Mouse (Mus musculus) ovary, postnatal 14 days (tissue): Measurements from ENCODE around the gene Fuca1.

Source experiments
- DNase-seq: peaks from one replicate; pipeline ENCODE4 v3.0.0; 2022; ENCODE audit warnings: low spot score

The Fuca1 gene

GRCm38 (mm10) chr4:135920304-135921241 lies at the start of gene Fuca1:
Fuca1 (plus strand) TSS chr4:135920735.
- DNase-seq: peak; percentile 95

- no peak for DNase-seq
These were observed 48.5 kb upstream of the Fuca1 start for GRCm38 (mm10) chr4:135872015-135872414.

- DNase-seq: no peak
These were observed 47.7 kb upstream of the Fuca1 start for GRCm38 (mm10) chr4:135872589-135873391.

- peak; percentile 79 for DNase-seq
These were observed 46.9 kb upstream of the Fuca1 start, which contains the start of gene Pnrc2 for GRCm38 (mm10) chr4:135873526-135874202. Pnrc2 (minus strand) TSS chr4:135873850.

- no peak for DNase-seq
These were observed 45.7 kb upstream of the Fuca1 start for GRCm38 (mm10) chr4:135874564-135875535.

- DNase-seq: no peak
These were observed 45.0 kb upstream of the Fuca1 start for GRCm38 (mm10) chr4:135875546-135875945.

- peak; percentile 56 for DNase-seq
These were observed 44.4 kb upstream of the Fuca1 start for GRCm38 (mm10) chr4:135875991-135876582.

- DNase-seq: peak; percentile 55
These were observed 43.9 kb upstream of the Fuca1 start for GRCm38 (mm10) chr4:135876583-135877020.

GRCm38 (mm10) chr4:135877742-135878141 lies 42.8 kb upstream of the Fuca1 start:
- no peak for DNase-seq

- no peak for DNase-seq
These were observed 41.5 kb upstream of the Fuca1 start for GRCm38 (mm10) chr4:135879021-135879420.

- no peak for DNase-seq
These were observed 40.5 kb upstream of the Fuca1 start for GRCm38 (mm10) chr4:135880018-135880417.

- DNase-seq: no peak
These were observed 40.0 kb upstream of the Fuca1 start for GRCm38 (mm10) chr4:135880576-135880975.

GRCm38 (mm10) chr4:135882023-135882422 lies 38.5 kb upstream of the Fuca1 start:
- no peak for DNase-seq

GRCm38 (mm10) chr4:135883401-135883851 lies 37.1 kb upstream of the Fuca1 start:
- DNase-seq: no peak

- no peak for DNase-seq
These were observed 36.5 kb upstream of the Fuca1 start for GRCm38 (mm10) chr4:135883881-135884516.

GRCm38 (mm10) chr4:135884531-135884930 lies 36.0 kb upstream of the Fuca1 start:
- DNase-seq: no peak

- DNase-seq: no peak
These were observed 34.9 kb upstream of the Fuca1 start for GRCm38 (mm10) chr4:135885676-135886075.

GRCm38 (mm10) chr4:135886184-135886583 lies 34.4 kb upstream of the Fuca1 start:
- no peak for DNase-seq

GRCm38 (mm10) chr4:135888448-135889057 lies 32.0 kb upstream of the Fuca1 start:
- DNase-seq: no peak
